Mouse (Mus musculus) kidney, embryonic 15.5 days (tissue): ENCODE measurements around the gene Vmn1r52. TPM values are rescaled to one million over a fixed set of nuclear protein-coding genes. Genes with fewer than 3 reads are reported as not detected.
"Not testable (repeated sequence)": the region's sequence is repeated elsewhere in the genome, so short reads cannot be mapped to it uniquely, and the experiment has no call there.

Experiments used
- ATAC-seq: fragments of 200-750 bp; cut with Nextera tagmentation; replicated peaks from 2 replicates; pipeline ENCODE4 v1.8.0; 2017; ENCODE audit warnings: moderate TSS enrichment; ENCODE audit not compliant: low FRiP score
- H3K27ac ChIP-seq: fragments of 300-500 bp; sonication (generic); 2 replicates; pipeline ENCODE4 v1.5.1; 2015; ENCODE audit warnings: mild to moderate bottlenecking, inconsistent platforms
- H3K27me3 ChIP-seq: fragments of 300-500 bp; sonication (generic); 2 replicates; pipeline ENCODE4 v1.6.1; 2015; ENCODE audit warnings: inconsistent platforms
- H3K36me3 ChIP-seq: fragments of 300-500 bp; sonication (generic); 2 replicates; pipeline ENCODE4 v1.6.1; 2015; ENCODE audit warnings: inconsistent platforms
- H3K4me1 ChIP-seq: fragments of 300-500 bp; sonication (generic); 2 replicates; pipeline ENCODE4 v1.6.1; 2015; ENCODE audit warnings: inconsistent platforms
- H3K4me2 ChIP-seq: fragments of 300-500 bp; sonication (generic); 2 replicates; pipeline ENCODE4 v1.6.1; 2015; ENCODE audit warnings: moderate library complexity, mild to moderate bottlenecking, inconsistent platforms
- H3K4me3 ChIP-seq: fragments of 300-500 bp; sonication (generic); replicated peaks from 2 replicates; pipeline ENCODE4 v1.5.1; 2015; ENCODE audit warnings: mild to moderate bottlenecking, inconsistent platforms
- H3K9ac ChIP-seq: fragments of 300-500 bp; sonication (generic); 2 replicates; pipeline ENCODE4 v1.6.1; 2015; ENCODE audit warnings: mild to moderate bottlenecking, inconsistent platforms
- H3K9me3 ChIP-seq: fragments of 300-500 bp; sonication (generic); replicated peaks from 2 replicates; pipeline ENCODE4 v1.6.1; 2016; ENCODE audit warnings: inconsistent platforms
- WGBS: fragments of 180-500 bp; shearing (Covaris S2); methylation state at CpG from one replicate; pipeline ENCODE4 v1.1.7; 2015; ENCODE audit warnings: mixed read lengths; 5-methylcytosine and 5-hydroxymethylcytosine counted together
- polyA plus RNA-seq: library from polyadenylated mRNA; unstranded; fragments of >200 nt; fragmentation: Nextera tagmentation; extraction: Ambion mirVana; gene quantifications from 2 replicates; pipeline ENCODE4 v1.2.1, GENCODE M21; 2015

Vmn1r52 gene
- polyA plus RNA-seq: not detected in 2 replicates

DNA sequence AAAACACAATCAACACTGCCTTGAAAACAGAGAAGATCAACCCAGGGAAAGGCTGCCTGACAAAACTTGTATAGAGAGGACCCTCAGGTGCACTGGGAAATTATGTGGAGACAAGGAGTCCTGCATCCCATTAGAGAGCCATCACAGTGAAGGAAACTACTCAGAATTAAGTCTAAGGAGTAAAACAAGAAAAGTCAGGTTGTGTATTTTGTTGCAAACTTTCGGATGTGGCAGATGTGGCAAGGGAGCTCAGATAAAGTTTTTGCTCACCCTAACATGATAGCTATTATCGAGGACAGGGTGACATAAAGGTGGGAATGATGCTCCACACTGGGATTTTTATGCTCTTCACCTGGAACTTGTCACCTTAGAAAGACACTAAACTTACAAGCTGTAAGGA lies at the start of gene Vmn1r52:
Vmn1r52 (plus strand) TSS at position 301 of the 400 bp plus-strand sequence.
- Histone ChIP-seq H3K4me1 (no peaks in the 10 kb centered on the region), H3K27me3 (no peaks in the 10 kb centered on the region), H3K9me3 (no peaks in the 10 kb centered on the region), H3K4me3 (no peak within 1 kb of the TSS), H3K27ac (no peak within 1 kb of the TSS), H3K4me2 (no peak within 1 kb of the TSS), H3K36me3 (no peaks in the 10 kb centered on the region), H3K9ac (no peak within 1 kb of the TSS)
- WGBS: 66% methylated on average over 2 of the region's 2 CpGs
- ATAC-seq: no peak

DNA sequence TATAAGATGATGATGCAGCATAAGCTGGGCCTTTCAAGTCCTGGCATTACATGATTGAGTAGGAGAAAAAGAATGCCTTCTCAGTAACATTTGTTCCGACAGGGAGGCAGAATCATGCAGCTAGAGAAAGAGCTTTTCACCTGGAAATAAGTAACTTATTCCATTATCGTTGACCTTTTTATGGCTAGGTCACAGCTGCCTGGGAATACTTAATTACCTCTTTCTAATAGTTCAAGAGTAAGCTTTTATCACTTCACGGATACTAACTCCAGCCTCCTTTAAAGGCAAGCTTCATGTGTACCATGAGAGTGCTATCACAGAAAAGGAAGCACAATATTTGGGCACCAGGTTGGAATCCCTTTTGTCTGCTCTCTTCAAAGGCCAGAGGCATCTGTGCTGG lies 14.5 kb upstream of the Vmn1r52 start:
- 60% methylated on average over 3 of the region's 3 CpGs for WGBS
- no peak overlapping the region for H3K27ac ChIP-seq
- ATAC-seq: peak; percentile 60; the same call in 1 of the 2 replicates
- no peak overlapping the region for H3K9ac ChIP-seq
- no peaks in the 10 kb centered on the region for H3K9me3 ChIP-seq
- H3K27me3 ChIP-seq: no peaks in the 10 kb centered on the region
- H3K36me3 ChIP-seq: no peaks in the 10 kb centered on the region
- no peak overlapping the region for H3K4me3 ChIP-seq
- no peak overlapping the region for H3K4me2 ChIP-seq
- no peaks in the 10 kb centered on the region for H3K4me1 ChIP-seq

DNA sequence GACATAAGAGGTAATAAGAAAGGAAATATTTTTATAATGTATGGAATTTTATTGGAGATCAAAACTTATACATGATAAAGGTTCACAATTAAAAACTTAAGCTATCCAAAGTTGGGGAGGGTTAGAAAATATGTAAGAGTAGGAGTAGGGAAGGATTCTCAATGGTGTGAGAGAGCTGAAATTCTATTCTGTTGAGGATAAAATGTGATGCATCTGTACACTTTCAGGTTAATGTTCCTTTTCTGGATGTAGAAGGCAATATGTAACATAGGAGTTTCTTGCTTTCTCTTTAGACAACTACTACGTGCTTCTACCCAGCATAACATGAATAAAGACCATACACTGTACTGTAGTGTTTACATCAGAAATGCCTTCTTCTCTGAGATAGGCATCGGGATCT lies 27.9 kb downstream of the Vmn1r52 start, which contains the start of gene V1ra8:
V1ra8 (plus strand) TSS at position 301 of the 400 bp plus-strand sequence.
- not testable (repeated sequence) for ATAC-seq, H3K9ac ChIP-seq, H3K36me3 ChIP-seq, H3K27me3 ChIP-seq, H3K27ac ChIP-seq, H3K4me2 ChIP-seq, H3K4me1 ChIP-seq, H3K9me3 ChIP-seq, H3K4me3 ChIP-seq
- 92% methylated on average over 2 of the region's 2 CpGs for WGBS

DNA sequence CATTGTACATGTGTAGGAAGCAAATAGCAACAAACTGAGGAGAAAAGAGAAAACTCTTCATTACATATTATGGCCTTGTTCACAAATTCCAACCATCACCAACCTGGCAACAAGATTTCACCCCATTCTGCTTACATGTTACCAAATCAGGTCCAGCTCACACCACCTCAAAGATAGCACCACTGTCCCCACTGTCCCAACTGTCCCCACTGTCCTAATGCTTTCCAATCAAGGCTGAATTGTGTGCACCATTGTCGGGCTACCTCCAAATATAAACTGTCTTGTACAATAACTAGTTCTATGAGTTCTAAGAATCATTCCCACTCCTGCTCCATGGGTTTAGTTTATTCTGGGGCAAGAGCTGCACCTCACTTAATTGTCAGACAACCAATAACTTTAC lies 49.7 kb downstream of the Vmn1r52 start, which contains the start of gene Vmn1r53:
Vmn1r53 (minus strand) TSS at position 101 of the 400 bp plus-strand sequence.
- Histone ChIP-seq H3K9me3 (no peaks in the 10 kb centered on the region; the same call in 1 of the 2 replicates), H3K4me1 (no peaks in the 10 kb centered on the region), H3K27ac (no peak within 1 kb of the TSS), H3K4me2 (no peak within 1 kb of the TSS), H3K36me3 (no peaks in the 10 kb centered on the region), H3K4me3 (no peak within 1 kb of the TSS), H3K27me3 (no peaks in the 10 kb centered on the region), H3K9ac (no peak within 1 kb of the TSS)
- no peak for ATAC-seq
- WGBS: 83% methylated on average over 1 of the region's 1 CpGs

Other genes starting within 250 kb of the Vmn1r52 start
- gene Vmn1r45, start 234.2 kb upstream of the Vmn1r52 start, polyA plus RNA-seq: not detected in 2 replicates
- not detected in 2 replicates for gene Vmn1r46, start 205.5 kb upstream of the Vmn1r52 start, polyA plus RNA-seq
- gene Vmn1r47, start 158.7 kb upstream of the Vmn1r52 start, polyA plus RNA-seq: not detected in 2 replicates
- not detected in 2 replicates for gene Vmn1r48, start 138.0 kb upstream of the Vmn1r52 start, polyA plus RNA-seq
- gene Vmn1r49, start 96.3 kb upstream of the Vmn1r52 start, polyA plus RNA-seq: not detected in 2 replicates
- gene Vmn1r50, start 73.4 kb upstream of the Vmn1r52 start, polyA plus RNA-seq: not detected in 2 replicates
- not detected in 2 replicates for gene Vmn1r51, start 52.2 kb upstream of the Vmn1r52 start, polyA plus RNA-seq
- not detected in 2 replicates for gene V1ra8, start 28.0 kb downstream of the Vmn1r52 start, polyA plus RNA-seq
- gene Vmn1r53, start 49.6 kb downstream of the Vmn1r52 start, polyA plus RNA-seq: not detected in 2 replicates
- gene Vmn1r54, start 71.5 kb downstream of the Vmn1r52 start, polyA plus RNA-seq: not detected in 2 replicates
- gene BC048671, start 126.4 kb downstream of the Vmn1r52 start, polyA plus RNA-seq: not detected in 2 replicates
- 4.9 and 5.6 TPM in 2 replicates for gene Chst13, start 150.4 kb downstream of the Vmn1r52 start, polyA plus RNA-seq
- 0.17 and 0.44 TPM in 2 replicates for gene Uroc1, start 158.5 kb downstream of the Vmn1r52 start, polyA plus RNA-seq
- 8.9 and 9.1 TPM in 2 replicates for gene Zxdc, start 194.7 kb downstream of the Vmn1r52 start, polyA plus RNA-seq